Mouse (Mus musculus): ENCODE data around the gene Vhl.
A peak's percentile ranks its signal among the peaks of the same experiment; 100 is the strongest.

Vhl gene

GRCm38 (mm10) chr6:113624989-113625770 is 1.4 kb downstream of the Vhl start:
- no peak for DNase-seq (ENCODE audit: low spot score)

DNA sequence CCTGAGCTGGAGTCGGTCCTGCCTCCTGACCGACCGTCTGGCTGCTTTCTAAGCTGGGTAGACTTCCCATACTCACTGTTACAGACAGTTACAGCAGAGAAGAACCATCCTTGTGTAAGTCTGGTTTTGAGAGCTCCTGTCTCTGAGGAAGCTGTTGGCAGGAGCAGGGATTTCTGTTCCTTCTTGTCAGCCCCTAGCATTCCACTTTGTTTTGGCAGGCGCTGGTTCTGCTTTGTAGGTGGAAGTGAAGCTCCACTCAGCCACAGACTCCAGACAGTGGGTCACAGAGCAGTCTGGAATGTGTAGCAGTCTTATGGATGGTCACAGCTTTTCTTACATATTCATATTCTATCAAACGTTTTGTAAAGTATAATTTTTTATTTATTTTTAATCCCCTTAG is 6.6 kb downstream of the Vhl start:
- DNase-seq (ENCODE audit: low spot score), result peak; percentile 64

- DNase-seq (ENCODE audit: low spot score), result no peak
These were observed 9.1 kb downstream of the Vhl start for GRCm38 (mm10) chr6:113632863-113633262.

- peak; percentile 95 for DNase-seq (ENCODE audit: low spot score)
These were observed 14.7 kb downstream of the Vhl start, which contains the start of gene Irak2 for GRCm38 (mm10) chr6:113638302-113639040. Gene Irak2 (plus strand): TSS chr6:113638467.

DNA sequence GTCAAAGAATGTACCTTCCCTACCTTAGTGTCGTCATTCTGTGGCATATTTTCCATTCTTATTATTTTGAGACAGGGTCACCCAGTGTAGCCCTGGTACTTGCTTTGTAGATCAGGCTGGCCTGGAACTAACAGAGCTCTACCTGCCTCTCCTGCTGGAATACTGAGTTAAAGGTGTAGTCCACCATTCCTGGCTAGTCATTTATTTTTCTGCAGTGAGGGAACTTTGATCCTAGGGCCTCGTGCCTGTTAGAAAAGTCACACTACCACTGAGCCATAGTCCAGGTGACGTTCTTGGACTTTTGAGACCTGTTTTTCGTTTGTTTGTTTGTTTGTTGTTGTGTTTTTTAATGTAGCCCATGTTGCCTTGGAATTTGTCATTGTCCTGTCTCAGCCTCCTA is 15.4 kb downstream of the Vhl start:
- no peak for DNase-seq (ENCODE audit: low spot score)

GRCm38 (mm10) chr6:113642605-113643004 is 18.8 kb downstream of the Vhl start:
- DNase-seq (ENCODE audit: low spot score), result no peak

DNA sequence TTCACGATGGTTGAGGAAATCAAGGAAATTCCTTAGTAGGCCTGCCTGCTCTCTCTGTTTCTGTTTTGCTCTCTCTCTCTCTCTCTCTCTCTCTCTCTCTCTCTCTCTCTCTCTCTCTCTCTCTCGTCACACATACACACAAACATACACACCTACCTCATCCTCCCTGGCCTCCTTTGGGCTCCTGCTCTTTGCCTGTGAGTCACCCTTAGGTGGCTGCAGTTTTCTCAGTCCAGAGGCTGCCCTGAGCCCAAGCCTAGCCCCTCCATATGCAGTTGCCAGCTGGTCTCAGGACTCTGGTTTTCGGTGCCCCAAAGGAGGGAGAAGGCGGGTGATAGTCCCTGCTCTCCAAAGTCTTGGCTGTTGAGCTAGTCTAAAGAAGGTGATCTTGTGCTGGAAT is 19.3 kb downstream of the Vhl start:
- DNase-seq (ENCODE audit: low spot score), result no peak

GRCm38 (mm10) chr6:113643967-113644366 is 20.2 kb downstream of the Vhl start:
- DNase-seq (ENCODE audit: low spot score), result no peak

- peak; percentile 42 for DNase-seq (ENCODE audit: low spot score)
These were observed 21.0 kb downstream of the Vhl start for GRCm38 (mm10) chr6:113644808-113645207.

DNA sequence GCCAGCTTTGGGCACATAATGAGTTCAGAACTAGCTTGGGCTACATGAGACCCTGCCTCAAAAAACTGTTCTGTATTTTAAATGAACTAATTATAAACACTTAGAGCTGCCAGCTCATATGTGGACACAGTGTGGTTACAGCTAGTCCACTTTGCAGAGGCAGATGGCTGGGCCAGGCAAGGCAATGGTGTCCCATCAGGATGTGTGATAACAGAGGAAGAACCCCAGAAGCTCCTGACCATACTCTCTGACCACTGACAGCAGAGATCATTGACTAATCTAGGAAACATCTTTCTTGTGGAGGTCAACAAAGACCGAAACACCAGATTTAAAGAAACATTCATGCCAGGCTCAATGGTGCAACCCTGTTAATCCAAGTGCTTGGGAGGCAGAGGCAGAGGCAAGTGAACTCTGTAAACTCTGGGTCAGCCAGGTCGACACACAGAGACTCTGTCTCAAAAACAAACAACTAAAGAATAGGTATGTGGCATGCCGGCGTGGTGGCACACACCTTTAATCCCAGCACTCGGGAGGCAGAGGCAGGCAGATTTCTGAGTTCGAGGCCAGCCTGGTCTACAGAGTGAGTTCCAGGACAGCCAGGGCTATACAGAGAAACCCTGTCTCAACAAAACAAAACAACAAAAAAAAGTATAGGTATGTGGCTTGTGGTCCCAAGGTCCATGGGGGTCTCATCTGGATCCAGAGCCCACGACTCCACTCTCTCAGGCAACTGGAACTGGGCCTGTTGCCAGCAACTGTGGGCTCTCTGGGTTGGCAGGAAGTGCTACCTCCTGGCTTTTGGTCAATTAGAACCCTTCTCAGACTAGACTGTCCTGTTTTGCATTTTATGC is 25.8 kb downstream of the Vhl start:
- DNase-seq (ENCODE audit: low spot score), result no peak

- no peak for DNase-seq (ENCODE audit: low spot score)
These were observed 26.5 kb downstream of the Vhl start for GRCm38 (mm10) chr6:113650197-113650640.

GRCm38 (mm10) chr6:113651626-113652025 is 27.9 kb downstream of the Vhl start:
- DNase-seq (ENCODE audit: low spot score), result no peak

GRCm38 (mm10) chr6:113653551-113653950 is 29.8 kb downstream of the Vhl start:
- DNase-seq (ENCODE audit: low spot score), result no peak

GRCm38 (mm10) chr6:113654102-113654501 is 30.3 kb downstream of the Vhl start:
- DNase-seq (ENCODE audit: low spot score), result no peak

DNA sequence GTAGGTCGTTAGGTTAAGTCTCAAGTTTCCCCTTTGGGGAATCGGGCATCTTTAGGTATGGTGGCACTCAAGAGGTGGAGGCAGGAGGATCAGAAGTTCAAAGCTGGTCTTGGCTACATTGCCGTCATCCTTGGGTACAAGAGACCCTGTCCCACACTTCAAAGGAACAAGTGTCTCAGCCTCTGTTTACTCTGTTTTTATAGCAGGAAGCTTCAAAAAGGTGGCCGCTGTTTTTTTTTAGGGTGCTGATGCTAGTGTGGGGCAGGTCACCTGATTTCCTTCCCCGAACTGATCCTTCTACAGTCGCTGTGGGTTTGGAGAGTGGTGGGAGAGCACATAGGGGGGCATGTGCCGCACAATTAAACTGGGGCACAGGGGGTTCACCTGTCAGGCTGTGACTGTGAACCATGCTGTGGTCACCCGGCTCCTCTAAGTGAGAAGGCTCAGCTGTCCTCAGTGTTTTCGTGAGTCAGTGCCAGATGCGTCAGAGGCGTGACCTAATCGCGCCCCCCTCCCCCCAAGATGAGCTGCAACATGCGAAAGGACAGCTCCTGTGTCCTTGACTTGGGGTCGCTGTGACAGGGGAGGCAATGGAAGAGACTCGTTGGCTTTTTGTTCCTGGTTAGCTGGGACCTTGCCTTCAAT is 31.1 kb downstream of the Vhl start:
- DNase-seq (ENCODE audit: low spot score), result no peak

DNA sequence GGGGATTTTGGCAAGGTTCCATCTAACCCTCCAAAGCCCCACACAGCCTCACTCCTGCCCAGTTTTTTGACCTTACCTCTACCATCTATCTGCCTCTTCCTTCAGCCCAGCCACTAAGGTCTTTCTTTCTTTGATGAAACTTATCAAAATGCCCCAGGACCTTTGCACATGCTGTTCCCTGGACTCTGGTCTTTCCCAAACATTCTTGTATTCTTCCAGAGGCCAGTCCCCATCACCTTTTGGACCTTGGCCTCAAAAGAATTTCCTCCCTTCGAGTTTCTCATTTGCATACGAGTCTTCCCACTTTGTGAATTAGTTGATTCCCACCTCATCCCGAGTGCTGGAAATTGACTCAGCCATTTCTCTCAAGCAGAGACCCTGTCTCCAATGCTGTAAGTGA is 31.7 kb downstream of the Vhl start:
- no peak for DNase-seq (ENCODE audit: low spot score)

DNA sequence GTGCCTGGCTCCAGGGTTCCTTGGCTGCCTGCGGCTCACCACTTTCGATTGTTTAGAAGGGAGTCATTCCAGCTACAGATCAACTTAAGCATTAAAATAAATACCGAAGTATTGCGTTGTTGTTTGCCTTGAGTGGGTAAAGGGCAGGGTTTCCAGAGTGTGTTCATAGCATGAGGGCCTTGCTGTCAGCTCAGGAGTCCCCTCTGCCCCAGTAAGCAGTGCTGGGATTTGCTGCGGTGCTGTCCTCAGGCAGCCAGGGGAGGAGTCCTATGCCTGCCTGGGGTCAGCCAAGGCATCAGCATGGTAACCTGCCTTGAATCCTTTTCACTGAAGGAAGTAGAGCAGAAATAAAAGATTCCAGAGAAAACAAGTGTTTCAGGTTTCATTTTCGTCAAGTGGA is 33.1 kb downstream of the Vhl start:
- DNase-seq (ENCODE audit: low spot score), result no peak

DNA sequence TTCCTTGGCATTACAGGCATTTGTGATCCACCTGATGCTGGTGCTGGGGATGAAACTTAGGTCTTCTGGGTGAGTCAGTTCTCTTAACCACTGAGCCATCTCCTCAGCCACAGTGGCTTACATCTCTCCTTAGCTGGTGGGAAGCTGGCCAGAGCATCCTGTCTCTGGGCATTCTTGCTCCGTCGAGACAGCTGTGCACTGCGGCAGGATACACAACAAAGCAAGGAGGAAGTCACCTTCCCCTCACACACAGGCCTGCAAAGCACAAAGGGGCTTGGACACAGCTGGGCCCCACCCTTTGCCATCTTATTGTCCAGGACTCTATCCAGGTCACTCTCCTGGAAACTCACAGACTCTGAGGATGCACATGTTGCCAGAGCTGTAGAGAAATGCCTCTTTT is 34.5 kb downstream of the Vhl start:
- DNase-seq (ENCODE audit: low spot score), result no peak

DNA sequence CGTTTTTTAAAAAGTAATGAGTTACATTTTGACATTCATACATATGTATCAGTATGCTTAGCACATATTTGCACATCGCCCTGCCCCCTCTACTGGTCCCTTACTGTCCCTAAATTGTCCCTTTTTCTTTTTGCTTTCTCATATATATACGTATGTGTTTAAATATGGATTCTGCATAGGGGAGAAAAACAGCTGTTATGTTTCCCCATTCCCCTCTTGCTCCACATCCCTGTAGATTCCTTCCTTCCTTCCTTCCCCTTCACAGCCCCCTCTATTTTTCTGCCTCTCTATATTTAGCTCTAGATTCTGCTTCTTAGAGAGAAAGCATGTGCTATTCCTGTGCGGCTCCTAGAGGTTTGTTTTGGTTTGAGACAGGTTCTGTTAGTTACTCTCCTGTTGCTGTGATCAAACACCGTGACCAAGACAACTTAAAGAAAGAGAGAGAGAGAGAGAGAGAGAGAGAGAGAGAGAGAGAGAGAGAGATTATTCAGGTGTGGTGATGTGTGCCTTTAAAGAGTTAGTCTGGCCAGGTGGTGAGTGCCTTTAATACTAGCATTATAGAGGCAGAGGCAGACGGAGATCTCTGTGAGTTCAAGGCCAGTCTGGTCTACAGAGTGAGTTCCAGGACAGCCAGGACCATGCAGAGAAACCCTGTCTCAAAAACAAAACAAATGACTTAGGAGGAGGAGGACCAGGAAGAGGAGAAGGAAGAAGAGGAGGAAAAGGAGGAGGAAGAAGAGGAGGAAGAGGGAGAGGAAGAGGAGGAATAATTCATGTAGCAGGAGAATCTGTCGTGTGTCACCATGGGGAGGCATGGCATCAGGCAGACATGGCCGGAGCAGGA is 36.1 kb downstream of the Vhl start:
- DNase-seq (ENCODE audit: low spot score), result no peak

- no peak for DNase-seq (ENCODE audit: low spot score)
These were observed 37.0 kb downstream of the Vhl start for GRCm38 (mm10) chr6:113660492-113661352.
